Mouse (Mus musculus) CH12.LX (cell line): ENCODE data around the gene Zeb2. TPM values are rescaled to one million over a fixed set of nuclear protein-coding genes. Genes with fewer than 3 reads are reported as not detected.

Experiments used
- DNase-seq: peaks from one replicate; pipeline ENCODE4 v3.0.0-alpha.2; 2013; ENCODE audit errors: extremely low read depth
- H3K27ac ChIP-seq: 2 replicates; pipeline ENCODE4 v1.5.1; 2012; ENCODE audit warnings: low read depth, mild to moderate bottlenecking, control low read depth, moderate library complexity; ENCODE audit not compliant: insufficient read depth
- H3K27me3 ChIP-seq: replicated peaks from 2 replicates; pipeline ENCODE3; 2012; ENCODE audit warnings: inconsistent platforms
- H3K36me3 ChIP-seq, 2 experiments: replicated peaks in 1 of 2; 2 replicates each; pipeline versions ENCODE3 to v1.6.1; 2012; ENCODE audit warnings: inconsistent platforms in 1 of 2, low read length in 1 of 2, mild to moderate bottlenecking in 1 of 2, mixed read lengths in 1 of 2, moderate library complexity in 1 of 2; ENCODE audit not compliant: control insufficient read depth in 1 of 2, insufficient read depth in 1 of 2
- H3K4me1 ChIP-seq, 2 experiments: 2 replicates each; pipeline ENCODE4 v1.6.1; 2012; ENCODE audit warnings: inconsistent platforms in 1 of 2, moderate library complexity in 1 of 2; ENCODE audit not compliant: insufficient read depth in 2 of 2, control insufficient read depth in 1 of 2
- H3K4me2 ChIP-seq: 2 replicates; pipeline ENCODE4 v1.6.1; 2012; ENCODE audit warnings: low read depth, mild to moderate bottlenecking, control low read depth; ENCODE audit not compliant: poor library complexity, insufficient read depth, severe bottlenecking
- H3K4me3 ChIP-seq, 3 experiments: fragments of 150-350 bp in 1 of 3; sonication (generic) in 1 of 3; replicated peaks in 1 of 3; 2 replicates each; pipeline versions ENCODE3 to v1.5.1; 2011 to 2012; ENCODE audit warnings: low read depth in 2 of 3, low read length in 2 of 3, mild to moderate bottlenecking in 2 of 3, moderate library complexity in 2 of 3, control low read depth in 1 of 3, improper control_type of control experiment in 1 of 3, inconsistent platforms in 1 of 3, mixed read lengths in 1 of 3; ENCODE audit not compliant: poor library complexity in 1 of 3
- H3K79me2 ChIP-seq: replicated peaks from 2 replicates; pipeline ENCODE4 v1.6.1; 2012; ENCODE audit warnings: mild to moderate bottlenecking, moderate library complexity; ENCODE audit not compliant: control insufficient read depth, poor library complexity, insufficient read depth, severe bottlenecking; ENCODE audit errors: extremely low read depth
- H3K9ac ChIP-seq: 2 replicates; pipeline ENCODE4 v1.6.1; 2012; ENCODE audit warnings: low read depth, mild to moderate bottlenecking, control low read depth, moderate library complexity; ENCODE audit not compliant: insufficient read depth
- H3K9me3 ChIP-seq: replicated peaks from 2 replicates; pipeline ENCODE3; 2012; ENCODE audit warnings: low read length, inconsistent platforms, mixed read lengths
- BHLHE40 ChIP-seq: IDR thresholded peaks from 2 replicates; pipeline ENCODE4 v1.6.1; 2011; ENCODE audit warnings: mild to moderate bottlenecking, low read depth, low read length, improper control_type of control experiment
- CHD2 ChIP-seq: IDR thresholded peaks from 2 replicates; pipeline ENCODE4 v1.6.1; 2011; ENCODE audit warnings: low read length, improper control_type of control experiment
- ELF1 ChIP-seq: IDR thresholded peaks from 2 replicates; pipeline ENCODE4 v1.6.1; 2014; ENCODE audit warnings: low read depth, mild to moderate bottlenecking, inconsistent platforms, low read length, improper control_type of control experiment
- HCFC1 ChIP-seq: IDR thresholded peaks from 2 replicates; pipeline ENCODE4 v1.6.1; 2012; ENCODE audit warnings: low read depth, mild to moderate bottlenecking, inconsistent platforms, low read length, improper control_type of control experiment
- JUN ChIP-seq: IDR thresholded peaks from 2 replicates; pipeline ENCODE4 v1.6.1; 2011; ENCODE audit warnings: low read depth, mild to moderate bottlenecking, low read length, improper control_type of control experiment, moderate library complexity; ENCODE audit not compliant: insufficient read depth
- JUND ChIP-seq: conservative IDR thresholded peaks from 2 replicates; pipeline ENCODE4 v1.6.1; 2011; ENCODE audit warnings: low read depth, low read length, improper control_type of control experiment
- MAFK ChIP-seq: IDR thresholded peaks from 2 replicates; pipeline ENCODE4 v1.6.1; 2011; ENCODE audit warnings: low read length, improper control_type of control experiment; ENCODE audit not compliant: insufficient replicate concordance
- MAX ChIP-seq: IDR thresholded peaks from 2 replicates; pipeline ENCODE4 v1.6.1; 2011; ENCODE audit warnings: low read length, improper control_type of control experiment
- MEF2A ChIP-seq: IDR thresholded peaks from 2 replicates; pipeline ENCODE4 v1.6.1; 2014; ENCODE audit warnings: low read depth, mild to moderate bottlenecking, inconsistent platforms, low read length, improper control_type of control experiment, borderline replicate concordance
- MXI1 ChIP-seq: IDR thresholded peaks from 2 replicates; pipeline ENCODE4 v1.6.1; 2011; ENCODE audit warnings: mild to moderate bottlenecking, low read depth, low read length, improper control_type of control experiment
- MYC ChIP-seq: IDR thresholded peaks from 2 replicates; pipeline ENCODE4 v1.6.1; 2011; ENCODE audit warnings: low read depth, mild to moderate bottlenecking, improper control_type of control experiment, low read length
- NELFE ChIP-seq: IDR thresholded peaks from 2 replicates; pipeline ENCODE4 v1.6.1; 2011; ENCODE audit warnings: low read depth, low read length, improper control_type of control experiment
- PAX5 ChIP-seq: IDR thresholded peaks from 2 replicates; pipeline ENCODE4 v1.6.1; 2012; ENCODE audit warnings: low read length, inconsistent platforms, mixed read lengths
- RAD21 ChIP-seq: IDR thresholded peaks from 2 replicates; pipeline ENCODE4 v1.6.1; 2011; ENCODE audit warnings: low read depth, mild to moderate bottlenecking, low read length, improper control_type of control experiment, moderate library complexity
- SIN3A ChIP-seq: IDR thresholded peaks from 2 replicates; pipeline ENCODE4 v1.6.1; 2012; ENCODE audit warnings: low read length, improper control_type of control experiment, inconsistent platforms
- UBTF ChIP-seq: IDR thresholded peaks from 2 replicates; pipeline ENCODE4 v1.6.1; 2012; ENCODE audit warnings: low read depth, mild to moderate bottlenecking, inconsistent platforms, low read length, improper control_type of control experiment, moderate library complexity
- ZNF384 ChIP-seq: IDR thresholded peaks from 2 replicates; pipeline ENCODE4 v1.6.1; 2012; ENCODE audit warnings: low read depth, low read length, improper control_type of control experiment, inconsistent platforms
- dilution Hi-C: fragments of 300-500 bp; cut with MboI; formaldehyde crosslinking; loops from 2 replicates; pipeline ENCODE4 v1.14.3; 2020; ENCODE audit warnings: low sequenced_read_pairs; ENCODE audit not compliant: extremely low pct_unique_long_range_greater_than_20kb, extremely low pct_ligation_motif_present
- in situ Hi-C: fragments of 300-500 bp; cut with MboI; formaldehyde crosslinking; loops from 3 replicates; pipeline ENCODE4 v1.14.3; 2019; ENCODE audit warnings: low sequenced_read_pairs, low pct_ligation_motif_present, low pct_unique_long_range_greater_than_20kb, mixed read lengths
- polyA plus RNA-seq: library from polyadenylated mRNA; unstranded; fragments of >175 nt; gene quantifications from 2 replicates; pipeline ENCODE4 v1.2.1, GENCODE M21; 2012; ENCODE audit warnings: low read depth; ENCODE audit not compliant: insufficient read length
- total RNA-seq, 2 experiments: library from RNA; depleted of rRNA; stranded (reverse); fragments of 300-350 nt in 1 of 2; fragments of >200 nt in 1 of 2; gene quantifications; 2 replicates each; pipeline ENCODE4 v1.2.3; 2012 to 2014

Gene Zeb2
- total and polyA plus RNA-seq, 3 experiments: 12.9 to 25.8 (median 20.8) TPM

DNA sequence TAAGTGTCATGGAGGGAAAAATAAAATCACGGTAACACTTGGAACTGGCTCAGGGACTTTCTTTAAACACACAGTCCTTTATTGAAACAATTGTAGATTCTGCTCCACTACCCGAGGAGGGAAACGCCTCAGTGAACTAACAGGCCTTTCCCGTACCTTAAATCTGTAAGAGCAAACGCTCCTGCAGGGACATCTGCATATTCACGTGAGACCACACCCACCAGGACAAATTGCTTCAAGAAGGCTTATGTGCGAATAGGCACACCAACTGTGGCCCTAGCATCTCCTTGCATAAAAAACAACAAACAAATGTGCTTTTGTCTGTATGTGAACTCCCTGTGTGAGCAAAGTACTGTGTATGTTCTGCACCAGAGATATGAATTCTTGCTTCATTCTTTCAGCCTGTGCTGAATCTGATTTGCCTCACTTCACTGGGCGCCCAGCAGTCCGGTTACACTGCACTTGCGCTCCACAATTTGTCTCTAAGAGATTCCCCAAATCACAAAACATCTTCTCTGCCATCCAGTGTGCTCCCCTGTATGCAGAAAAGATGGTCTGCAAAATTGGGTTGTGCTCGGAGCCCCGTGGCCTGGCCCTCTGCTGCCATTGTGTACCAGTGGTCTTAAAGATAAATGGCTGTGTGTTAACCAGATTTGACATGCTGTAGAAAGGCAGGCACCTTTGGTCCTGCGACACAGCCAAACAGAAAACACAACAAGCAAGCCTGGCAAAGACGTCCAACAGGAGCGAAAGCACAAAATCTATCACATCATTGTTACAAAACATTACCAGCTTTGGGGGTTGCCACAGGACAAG, 28.6 kb downstream of the Zeb2 start:
- peak overlapping the region; percentile 65 for H3K27ac ChIP-seq
- in situ Hi-C loops (no loop called here), dilution Hi-C loops (no loop called here)
- peak overlapping the region; percentile 94 for H3K4me2 ChIP-seq
- DNase-seq: no peak
- TF ChIP-seq UBTF (no peak), BHLHE40 (peak; percentile 93)
- H3K36me3 ChIP-seq: peaks cover 20 to 80% of the 10 kb centered on the region in 2 experiments
- H3K79me2 ChIP-seq: peaks cover 79% of the 10 kb centered on the region
- no peaks in the 10 kb centered on the region for H3K27me3 ChIP-seq
- H3K9ac ChIP-seq: peak overlapping the region; percentile 11
- no peak overlapping the region for H3K4me3 ChIP-seq
- H3K9me3 ChIP-seq: no peaks in the 10 kb centered on the region
- H3K4me1 ChIP-seq: peaks cover 25 to 88% of the 10 kb centered on the region in 2 experiments

DNA sequence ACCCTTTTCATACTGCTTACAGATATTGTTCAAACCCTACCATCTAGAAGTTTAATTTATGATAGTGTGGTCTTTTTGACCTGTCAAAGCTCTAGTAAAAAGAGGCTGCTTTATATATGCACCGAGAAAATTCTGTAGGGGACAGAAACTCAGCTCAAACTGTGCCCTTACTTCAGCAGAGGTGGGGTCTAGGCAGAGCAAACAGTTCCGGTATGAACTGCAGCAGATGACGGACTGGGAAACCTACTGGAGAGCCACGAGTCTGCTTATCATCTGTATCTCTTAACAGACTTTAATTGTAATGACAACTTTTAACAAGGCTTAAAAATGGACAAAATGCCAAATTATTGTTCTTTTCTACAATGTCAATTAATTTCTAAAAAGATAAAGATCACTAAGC, 30.0 kb downstream of the Zeb2 start:
- H3K4me3 ChIP-seq: no peak overlapping the region
- no peak for DNase-seq
- peaks cover 16 to 78% of the 10 kb centered on the region in 2 experiments for H3K36me3 ChIP-seq
- H3K9ac ChIP-seq: no peak overlapping the region; the same call in 1 of the 2 replicates
- dilution Hi-C loops (no loop called here), in situ Hi-C loops (no loop called here)
- H3K27me3 ChIP-seq: no peaks in the 10 kb centered on the region
- no peak overlapping the region for H3K4me2 ChIP-seq
- no peak for TF ChIP-seq PAX5
- no peak for TF ChIP-seq JUND
- no peak for TF ChIP-seq ZNF384
- TF ChIP-seq UBTF: no peak
- TF ChIP-seq MEF2A: no peak
- TF ChIP-seq SIN3A: no peak
- TF ChIP-seq MXI1: no peak
- no peak for TF ChIP-seq MYC
- no peak for TF ChIP-seq MAFK
- no peak for TF ChIP-seq NELFE
- TF ChIP-seq ELF1: no peak
- no peak for TF ChIP-seq MAX
- no peak for TF ChIP-seq RAD21
- TF ChIP-seq JUN: no peak
- no peak for TF ChIP-seq HCFC1
- TF ChIP-seq CHD2: no peak
- no peak overlapping the region for H3K27ac ChIP-seq
- no peaks in the 10 kb centered on the region for H3K9me3 ChIP-seq
- H3K79me2 ChIP-seq: peaks cover 80% of the 10 kb centered on the region
- H3K4me1 ChIP-seq: peaks cover 28 to 95% of the 10 kb centered on the region in 2 experiments
